Mouse (Mus musculus) gonadal fat pad, adult 2 months (tissue): ENCODE measurements around the gene Tmem258. TPM values are rescaled to one million over a fixed set of nuclear protein-coding genes. Genes with fewer than 3 reads are reported as not detected.
"Not testable (repeated sequence)": the region's sequence is repeated elsewhere in the genome, so short reads cannot be mapped to it uniquely, and the experiment has no call there.

Experiments used
- DNase-seq: peaks from one replicate; pipeline ENCODE4 v3.0.0-alpha.2; 2012; ENCODE audit warnings: low read depth
- polyA plus RNA-seq: library from polyadenylated mRNA; depleted of rRNA; stranded (reverse); fragments of >200 nt; gene quantifications from 2 replicates; pipeline ENCODE4 v1.2.3, GENCODE M21; 2012; rRNA removed

Gene Tmem258
- polyA plus RNA-seq = 131 and 209 TPM in 2 replicates

DNA sequence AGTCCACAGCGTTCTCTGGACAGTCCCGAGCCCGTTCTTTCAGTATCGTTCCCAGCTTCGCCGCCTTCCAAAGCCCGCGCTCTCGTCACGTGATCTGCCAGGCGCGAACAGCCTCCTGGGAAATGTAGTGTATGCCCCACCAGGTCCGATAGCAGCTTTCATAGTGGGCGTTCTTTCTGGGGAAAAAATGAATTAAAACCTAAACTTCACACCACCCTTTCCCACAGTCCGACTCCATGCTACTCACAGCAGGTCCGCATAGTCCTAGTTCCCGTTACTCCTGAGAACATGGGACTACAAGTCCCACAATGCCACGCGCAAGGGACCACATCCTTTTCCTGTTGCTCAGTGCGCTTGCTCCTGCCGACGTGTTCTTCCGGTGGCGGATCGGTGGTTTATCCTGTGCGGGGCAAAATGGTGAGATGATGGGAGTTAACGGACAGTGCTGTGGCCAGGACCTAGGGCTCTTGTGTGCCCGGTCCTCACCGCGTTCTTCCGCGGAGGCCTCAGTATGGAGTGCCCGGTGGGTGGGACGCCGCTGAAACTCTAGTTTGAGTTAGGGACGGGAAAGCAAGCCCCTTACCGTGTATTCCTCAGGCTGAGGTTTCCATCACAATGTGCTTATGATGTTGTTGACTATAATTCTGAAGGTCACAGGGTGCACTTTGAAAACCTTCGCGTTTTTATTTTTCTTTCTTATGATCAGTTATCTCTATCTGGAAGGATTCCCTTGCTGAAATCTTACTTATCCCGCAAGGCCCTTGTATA, at the start of gene Tmem258, which contains the start of gene Fen1:
Gene Tmem258 (plus strand): TSS at position 167 of the 768 bp plus-strand sequence.
Gene Fen1 (minus strand): TSS at position 322 of the 768 bp plus-strand sequence.
- DNase-seq = no peak

DNA sequence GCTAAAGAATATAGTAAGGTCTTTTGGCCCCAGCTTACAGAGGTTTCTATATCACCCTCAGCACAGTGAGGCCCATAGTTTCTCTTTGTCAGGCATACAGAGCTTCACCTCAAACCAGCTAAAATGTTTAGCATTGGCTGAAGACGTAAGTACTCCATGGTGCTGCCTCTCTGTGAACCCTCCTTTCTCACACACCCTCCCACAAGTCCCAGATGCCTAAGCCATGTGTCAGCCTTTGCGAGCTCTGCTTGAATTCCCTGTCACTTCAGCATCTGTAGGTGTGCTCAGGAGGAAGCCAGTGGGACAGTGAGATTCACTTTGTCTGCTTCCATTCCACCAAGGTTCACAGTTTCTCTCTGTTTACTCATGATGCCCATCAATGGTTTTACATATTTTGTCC, 46.1 kb upstream of the Tmem258 start:
- DNase-seq = no peak

DNA sequence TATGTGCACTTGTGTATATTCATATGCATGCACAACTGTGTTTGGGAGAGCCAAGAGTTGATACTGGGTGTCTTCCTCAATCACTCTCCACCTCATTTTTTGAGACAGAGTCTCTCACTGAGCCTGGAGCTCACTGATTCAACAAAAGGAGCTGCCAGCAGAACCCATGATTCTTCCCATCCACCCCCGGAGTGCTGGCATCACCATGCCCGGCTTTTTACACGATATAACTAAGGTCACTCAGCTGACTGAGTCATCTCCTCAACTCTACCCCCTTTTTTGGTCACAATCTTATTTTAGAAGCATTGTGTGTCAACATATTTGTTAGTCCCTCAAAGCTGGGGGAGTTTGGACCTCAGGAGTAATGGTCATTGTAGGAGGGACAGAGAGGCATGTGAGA, 39.9 kb upstream of the Tmem258 start:
- no peak for DNase-seq

DNA sequence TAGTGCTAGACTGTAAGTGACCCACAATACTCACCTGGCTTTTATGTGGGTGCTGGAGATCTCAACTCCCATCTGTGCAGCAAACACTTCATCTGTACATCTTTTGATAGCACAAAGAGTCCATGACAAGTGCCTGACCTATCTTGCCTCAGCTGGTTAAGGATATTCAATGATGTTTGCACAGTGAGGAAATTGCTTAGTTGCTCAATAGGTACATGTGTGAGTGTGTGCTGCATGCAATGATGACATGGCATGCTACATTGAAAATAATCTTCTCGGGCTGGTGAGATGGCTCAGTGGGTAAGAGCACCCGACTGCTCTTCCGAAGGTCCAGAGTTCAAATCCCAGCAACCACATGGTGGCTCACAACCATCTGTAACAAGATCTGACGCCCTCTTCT, 37.9 kb upstream of the Tmem258 start:
- not testable (repeated sequence) for DNase-seq

DNA sequence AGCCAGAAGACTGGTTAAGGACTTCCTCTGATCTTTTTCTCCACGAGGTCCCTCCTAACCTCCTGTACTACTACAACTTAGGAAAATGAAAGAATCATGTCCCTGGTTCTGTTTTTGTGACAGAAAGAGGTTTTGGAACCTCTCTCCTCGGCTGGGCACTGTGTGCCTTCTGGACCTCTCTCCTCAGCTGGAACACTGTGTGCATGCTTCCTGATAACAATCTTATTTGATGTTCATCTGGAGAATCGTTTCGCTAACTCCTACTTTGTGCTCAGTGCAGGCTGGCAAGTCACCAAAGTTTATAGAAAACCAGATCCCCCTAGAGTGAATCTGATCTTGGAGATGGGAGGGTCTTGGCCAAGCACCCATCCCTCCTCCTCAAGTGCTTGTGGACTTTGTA, 36.7 kb upstream of the Tmem258 start:
- DNase-seq = peak; percentile 56

DNA sequence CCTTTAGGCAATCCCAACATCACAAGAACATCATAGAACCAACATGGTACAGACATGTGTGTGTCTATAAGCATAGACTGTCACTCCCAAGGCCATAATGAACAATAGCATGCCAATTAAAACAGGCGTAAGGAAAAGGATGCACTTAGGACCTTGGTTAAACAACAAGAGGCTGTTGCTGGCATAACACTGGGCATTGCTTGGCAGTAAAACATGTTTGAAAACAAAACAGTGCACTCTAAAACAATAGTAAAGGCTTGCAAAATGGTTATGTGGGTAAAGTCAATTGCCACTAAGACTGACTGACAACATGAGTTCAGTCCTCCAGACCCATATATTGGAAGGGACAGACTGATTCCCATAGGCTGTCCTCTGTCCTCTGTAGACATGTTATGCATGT, 35.9 kb upstream of the Tmem258 start:
- no peak for DNase-seq

DNA sequence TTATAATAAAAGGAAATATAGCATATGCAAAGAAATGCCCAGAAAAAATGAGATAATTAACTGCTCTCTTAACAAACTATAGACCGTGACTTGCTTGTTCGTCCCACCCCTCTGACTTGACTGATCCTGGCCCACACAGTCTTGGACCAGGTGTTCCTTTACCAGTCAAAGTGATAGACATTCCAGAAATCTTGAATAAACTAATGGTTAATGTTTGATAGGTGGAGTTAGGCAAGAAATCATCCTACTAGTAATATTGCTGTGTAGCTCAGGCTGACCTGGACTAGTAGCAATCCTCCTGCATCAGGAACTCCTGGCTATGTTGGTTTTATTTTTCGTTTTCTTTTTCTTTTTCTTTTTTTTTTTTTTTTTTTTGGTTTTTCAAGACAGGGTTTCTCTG, 35.4 kb upstream of the Tmem258 start:
- DNase-seq = no peak

DNA sequence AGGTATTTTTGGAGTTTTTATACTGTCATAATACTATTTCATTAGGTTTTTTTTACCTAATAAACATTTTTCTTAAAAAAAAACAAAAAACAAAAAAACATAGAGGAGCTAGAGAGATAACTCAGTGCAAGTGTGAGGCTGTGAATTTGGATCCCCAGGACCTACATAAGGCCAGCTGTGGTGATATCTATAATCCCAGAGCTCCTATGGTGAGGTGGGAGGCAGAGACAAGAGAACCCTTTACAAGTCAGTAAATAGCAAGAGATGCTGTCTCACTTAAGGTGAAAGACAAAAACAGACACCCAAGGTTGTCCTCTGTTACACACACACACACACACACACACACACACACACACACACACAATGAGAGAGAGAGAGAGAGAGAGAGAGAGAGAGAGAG, 34.6 kb upstream of the Tmem258 start:
- DNase-seq = no peak

DNA sequence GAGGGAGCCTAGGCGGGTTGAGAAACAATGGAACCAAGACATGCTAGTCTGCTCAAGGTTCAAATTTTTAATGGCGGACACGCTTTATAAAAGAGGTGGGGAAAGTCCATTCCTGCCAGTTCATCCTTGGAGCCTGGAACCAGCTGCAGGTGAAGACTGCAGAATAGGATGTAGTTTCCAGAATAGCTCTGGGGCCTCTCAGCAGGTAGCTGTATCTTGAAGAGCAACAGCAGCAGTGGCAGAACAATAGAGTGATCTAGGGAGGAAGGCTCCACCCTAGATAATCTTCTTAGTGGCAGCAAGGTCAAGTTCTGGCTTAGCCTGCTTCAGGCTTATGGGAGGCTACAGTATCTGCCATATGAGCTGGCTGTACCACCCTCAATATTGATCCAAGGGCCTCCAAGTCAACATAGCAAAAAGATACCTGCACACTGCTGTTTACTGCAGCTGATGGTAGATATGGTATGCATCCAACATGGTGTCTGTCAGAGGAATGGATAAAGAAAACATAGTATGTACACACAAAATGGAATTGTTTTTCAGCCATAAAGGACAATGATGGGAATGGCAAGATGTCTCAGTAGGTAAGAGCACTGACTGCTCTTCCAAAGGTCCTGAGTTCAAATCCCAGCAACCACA, 34.0 kb upstream of the Tmem258 start:
- DNase-seq = not testable (repeated sequence)

DNA sequence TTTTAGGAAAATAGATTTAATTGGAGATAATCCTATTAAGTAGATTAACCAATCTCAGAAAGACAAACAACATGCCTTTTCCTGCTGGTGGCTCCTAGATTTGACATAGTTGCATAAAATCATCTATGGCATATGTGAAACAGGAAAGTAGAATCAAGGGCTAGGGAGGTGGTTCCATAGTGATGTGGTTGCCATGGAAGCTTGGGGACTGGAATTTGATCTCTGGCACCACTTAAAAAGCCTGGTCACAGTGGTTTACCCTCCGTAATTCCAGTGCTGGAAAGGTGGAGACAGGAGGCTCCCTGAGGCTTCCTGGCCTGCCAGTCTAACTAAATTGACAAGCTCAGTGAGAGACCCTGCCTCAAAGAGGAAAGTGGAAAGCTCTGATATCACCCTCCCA, 33.3 kb upstream of the Tmem258 start:
- DNase-seq = no peak

DNA sequence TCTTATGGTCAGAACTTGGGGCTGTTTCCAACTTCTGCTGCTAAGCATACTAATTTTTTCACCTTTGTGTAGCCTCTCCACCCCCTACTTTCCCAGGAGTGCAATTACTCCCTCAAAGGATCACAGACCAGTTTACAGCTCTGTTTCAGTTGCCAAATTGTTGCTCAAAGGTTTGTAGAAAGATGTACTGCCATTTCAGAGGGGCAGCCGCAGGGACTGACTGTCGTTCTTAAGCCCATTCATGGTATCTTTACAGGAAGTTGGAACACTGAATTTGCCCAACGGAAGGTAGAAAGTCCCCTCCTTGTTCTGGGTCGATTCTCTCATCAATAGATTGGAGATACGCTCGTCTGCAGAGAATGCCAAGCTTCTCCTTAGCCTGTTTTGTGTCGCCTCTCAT, 32.5 kb upstream of the Tmem258 start:
- DNase-seq = peak; percentile 94

DNA sequence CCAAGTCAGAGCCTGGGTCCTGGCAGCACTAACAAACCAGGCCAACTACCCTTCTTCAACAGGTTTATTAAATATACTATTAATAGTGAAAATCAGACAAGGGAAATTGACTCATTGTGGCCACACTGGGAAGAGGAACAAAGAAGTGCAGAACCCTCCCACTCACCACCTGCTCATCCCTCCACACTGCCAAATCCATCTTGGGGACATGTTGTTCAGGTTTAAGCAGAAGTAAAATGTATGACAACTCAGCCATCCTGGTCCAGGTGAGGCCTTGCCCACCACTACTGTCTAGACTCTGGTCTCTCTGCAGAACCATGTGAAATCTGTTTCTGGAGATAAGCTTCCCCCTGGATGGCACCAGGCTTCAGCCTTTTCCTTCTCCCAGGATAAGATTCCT, 32.0 kb upstream of the Tmem258 start:
- DNase-seq = peak; percentile 70

DNA sequence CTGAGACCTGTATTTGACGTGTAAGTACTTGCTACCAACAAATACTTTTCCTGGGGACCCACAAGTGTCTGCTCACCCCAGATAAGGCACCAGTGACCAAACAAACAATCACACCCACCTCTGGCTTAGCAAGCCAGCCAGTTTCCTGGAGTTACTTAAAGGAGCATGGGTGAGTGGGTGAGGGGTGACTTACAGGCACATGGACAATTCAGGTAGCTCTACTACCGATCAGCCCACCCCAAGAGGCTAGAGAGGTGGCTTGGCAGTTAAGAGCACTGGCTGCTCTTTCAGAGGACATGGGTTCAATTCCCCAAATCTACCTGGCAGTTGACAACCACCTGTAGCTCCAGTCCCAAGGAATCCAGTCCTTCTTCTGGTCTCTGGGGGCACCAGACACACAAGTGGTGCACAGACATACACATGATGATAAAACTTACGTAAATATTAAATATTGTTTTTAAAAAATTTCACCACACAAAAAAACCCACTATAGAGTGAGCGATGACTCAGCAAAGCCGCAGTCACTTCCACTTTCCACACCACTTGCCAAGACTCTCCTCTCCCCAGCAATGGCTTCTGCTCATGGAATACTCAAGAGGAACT, 30.6 kb upstream of the Tmem258 start:
- DNase-seq = no peak

DNA sequence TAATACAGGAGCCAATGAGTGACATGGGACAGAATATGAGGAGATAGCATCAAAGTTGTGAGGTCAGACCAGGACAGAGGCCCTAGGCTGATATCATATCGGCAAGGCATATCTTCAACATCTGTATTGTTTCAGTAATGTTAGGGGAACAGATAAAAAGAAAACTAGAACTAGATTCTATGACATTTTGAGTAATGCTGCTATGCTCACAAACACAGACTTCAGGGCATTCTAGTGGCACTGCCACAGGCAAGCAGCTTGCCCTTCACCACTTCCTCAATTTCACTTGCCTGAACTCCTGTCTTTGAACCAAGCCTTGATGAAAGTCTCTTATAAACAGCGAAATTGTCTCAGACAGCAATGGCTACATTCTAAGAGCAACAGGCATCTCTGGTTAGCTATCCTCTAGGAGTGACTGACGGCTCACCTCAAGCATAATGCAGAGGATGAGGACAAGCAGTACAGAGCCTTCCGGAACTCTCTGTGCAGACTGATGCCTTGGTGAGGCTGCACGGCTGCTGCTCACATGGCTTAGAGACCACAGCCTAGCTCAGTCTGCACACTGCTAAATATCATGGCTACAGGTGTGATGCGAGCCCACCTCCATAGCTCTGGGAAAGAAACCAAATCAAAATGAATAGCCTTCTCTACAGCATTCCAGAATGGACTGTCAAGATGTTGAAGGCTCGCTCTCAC, 29.8 kb upstream of the Tmem258 start:
- no peak for DNase-seq

DNA sequence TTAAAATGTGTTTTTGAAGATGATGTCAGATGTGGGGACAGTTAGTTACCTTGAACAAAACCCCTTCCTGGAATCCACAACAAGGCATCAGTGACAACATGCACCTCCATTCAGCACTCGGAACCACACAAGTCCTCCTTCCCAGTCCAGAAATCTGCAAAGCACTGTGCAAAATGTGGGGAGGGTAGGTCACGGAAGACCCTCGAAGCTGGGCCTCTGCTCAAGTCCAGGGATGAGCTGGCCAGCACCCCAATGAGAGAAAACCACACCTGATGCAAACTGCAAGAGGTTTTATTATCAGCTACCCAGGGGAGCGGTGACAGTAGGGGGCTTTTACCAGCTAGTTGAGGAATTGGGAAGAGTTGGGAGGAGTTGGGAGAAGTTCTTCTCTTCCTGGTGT, 28.9 kb upstream of the Tmem258 start:
- no peak for DNase-seq

DNA sequence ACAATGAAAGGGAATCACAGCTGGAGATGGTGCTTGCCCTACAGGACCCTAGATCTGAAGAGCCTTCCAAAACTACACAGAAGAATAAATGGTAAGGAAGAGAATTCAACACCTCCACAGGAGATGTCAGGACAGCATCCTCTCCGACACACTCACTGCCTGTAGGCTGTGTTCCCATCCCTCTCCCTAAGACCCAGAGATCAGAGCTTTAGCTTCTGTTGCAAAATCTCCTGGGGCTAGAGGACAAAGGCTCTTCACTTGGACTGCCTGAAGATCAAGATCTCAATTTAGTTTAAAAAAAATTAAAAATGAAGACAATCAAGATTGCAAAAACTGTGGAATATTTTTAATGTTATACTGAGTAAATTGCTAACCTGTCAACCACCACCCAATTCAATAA, 27.3 kb upstream of the Tmem258 start:
- peak; percentile 94 for DNase-seq

DNA sequence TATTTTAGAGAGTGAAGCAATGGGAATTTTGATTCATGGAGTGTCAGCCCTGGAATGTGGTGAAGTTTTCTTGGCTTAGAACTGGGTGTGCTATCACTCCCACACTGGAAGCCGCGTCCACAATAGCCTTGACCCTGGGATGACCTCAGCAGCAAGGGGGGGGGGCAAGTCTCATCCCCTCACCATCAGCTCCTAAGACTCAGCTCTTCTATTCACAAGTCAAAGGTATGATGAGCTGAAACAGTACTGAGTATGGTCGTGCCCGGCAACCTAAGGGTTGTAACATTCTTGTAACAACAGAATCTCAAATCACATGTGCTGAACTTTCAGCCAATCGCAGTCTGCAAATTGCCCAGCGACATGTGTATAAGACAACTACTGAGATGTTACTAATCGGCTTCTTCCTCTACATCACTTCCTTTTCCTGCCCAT, 26.9 kb upstream of the Tmem258 start:
- DNase-seq = no peak

DNA sequence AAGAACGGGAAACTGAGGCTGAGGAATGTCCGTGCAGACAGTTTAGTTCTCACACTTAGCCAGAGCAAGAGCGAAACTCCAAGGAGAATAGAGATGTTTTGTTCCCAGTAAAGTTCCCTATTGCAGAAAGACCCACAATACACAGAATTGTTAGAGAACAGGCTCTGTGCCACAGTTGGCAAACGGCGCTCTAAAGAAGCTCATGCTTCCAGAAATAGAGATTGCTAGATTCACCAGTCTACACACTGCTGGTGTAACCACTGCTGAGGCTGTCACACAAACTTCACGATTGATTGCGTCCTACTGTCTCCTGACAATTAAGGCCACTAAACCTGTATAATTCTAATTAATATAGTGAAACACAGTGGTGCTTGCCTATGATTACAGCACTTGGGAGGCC, 22.6 kb upstream of the Tmem258 start:
- DNase-seq = no peak

DNA sequence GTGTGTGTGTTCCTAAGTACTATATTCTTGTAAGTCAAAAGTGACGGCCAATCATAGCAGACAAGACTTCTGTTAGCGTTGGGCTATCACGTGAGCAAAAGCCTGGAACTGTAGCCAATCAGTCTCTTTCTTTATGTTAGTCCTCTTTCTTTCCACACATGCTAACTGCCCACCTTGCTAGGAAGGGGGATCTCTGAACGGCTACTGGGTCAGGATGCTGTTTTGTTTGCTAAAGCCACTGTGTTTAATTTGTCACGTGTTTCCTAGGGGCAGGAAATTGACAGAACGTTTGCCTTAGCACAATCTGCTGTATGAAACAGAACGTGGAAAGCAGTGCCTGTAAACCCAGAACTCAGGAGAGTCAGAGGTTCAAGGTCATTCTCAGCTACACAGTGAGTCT, 21.7 kb upstream of the Tmem258 start:
- DNase-seq = no peak

DNA sequence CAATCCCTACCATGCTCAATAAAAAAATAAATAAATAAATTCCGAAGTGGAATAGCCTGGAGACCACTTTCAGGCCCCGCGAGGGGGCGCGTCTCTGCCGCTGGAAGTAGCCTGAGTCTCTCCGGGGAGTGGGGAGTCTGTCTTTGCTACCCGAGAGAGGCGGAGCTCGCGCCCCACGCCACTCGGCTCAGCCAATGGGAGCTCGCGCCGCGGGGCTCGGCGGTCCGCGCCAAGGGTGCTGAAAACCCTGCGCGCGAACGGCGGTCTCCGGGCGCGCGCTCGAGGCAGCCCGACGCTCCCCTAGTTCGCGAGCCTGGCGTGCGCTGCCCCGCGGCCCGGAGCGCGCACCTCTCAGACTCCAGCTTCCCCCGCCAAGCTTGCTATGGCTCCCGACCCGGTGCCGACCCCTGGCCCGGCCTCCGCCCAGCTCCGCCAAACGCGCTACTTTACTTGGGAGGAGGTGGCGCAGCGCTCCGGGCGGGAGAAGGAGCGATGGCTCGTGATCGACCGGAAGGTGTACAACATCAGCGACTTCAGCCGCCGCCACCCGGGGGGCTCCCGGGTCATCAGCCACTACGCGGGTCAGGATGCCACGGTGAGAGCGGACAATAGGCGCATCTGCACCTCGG, 21.0 kb upstream of the Tmem258 start, which contains the start of gene Fads1:
Gene Fads1 (plus strand): TSS at position 219 of the 629 bp plus-strand sequence.
- no peak for DNase-seq

DNA sequence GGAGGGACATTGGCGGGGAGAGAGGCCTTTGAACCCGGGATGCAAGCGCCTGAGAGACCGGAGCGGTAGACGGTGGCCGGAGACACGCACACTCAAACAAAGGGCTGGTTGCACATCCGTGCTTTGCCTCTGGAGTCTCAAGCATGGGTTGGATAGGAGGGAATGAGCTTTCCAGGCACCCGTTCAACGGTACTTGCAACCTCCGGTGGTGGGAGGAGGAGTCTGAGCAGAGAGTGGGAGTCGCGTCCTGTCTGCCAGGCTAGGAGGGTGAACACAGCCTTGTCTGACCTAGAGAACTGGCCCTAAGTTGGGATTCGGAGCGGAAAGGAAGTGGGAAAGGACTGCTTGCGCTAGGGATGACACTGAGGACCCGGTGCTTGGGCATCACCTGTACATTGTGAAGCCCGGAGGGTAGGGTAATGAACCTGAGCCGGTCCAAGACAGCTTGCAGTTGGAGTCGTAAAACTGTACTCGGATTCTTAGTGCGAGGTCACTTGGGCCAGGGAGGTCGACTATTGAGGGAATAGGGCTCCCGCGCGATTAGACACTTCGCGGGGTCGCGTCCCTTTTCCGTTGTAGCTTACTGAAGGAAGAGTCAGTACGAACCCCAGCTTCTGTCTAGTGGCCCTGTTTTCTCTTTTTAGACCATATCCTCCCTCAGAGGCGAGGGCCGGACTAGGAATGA, 20.4 kb upstream of the Tmem258 start:
- DNase-seq = no peak
